Mouse (Mus musculus): ENCODE measurements around the gene Olfr5.
"Not testable (repeated sequence)": the region's sequence is repeated elsewhere in the genome, so short reads cannot be mapped to it uniquely, and the experiment has no call there.

Olfr5 gene

DNA sequence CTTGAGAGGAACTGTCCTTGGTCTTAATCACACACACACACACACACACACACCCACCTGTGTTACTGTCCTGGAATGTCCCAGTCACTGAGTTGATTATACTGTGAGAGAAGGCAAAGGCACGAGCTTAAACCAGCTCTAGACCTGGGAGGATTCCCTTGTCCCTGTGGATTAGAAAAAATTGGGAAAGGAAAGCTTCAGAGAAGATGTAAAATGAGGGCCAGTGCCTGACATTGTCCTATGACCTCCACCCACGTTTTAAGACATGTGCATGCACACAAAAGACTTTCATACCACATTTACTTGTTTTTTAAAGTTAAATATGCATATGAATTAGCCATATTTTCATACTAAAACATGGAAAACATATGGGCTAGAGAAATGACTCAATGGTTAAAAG, at the start of gene Olfr5:
Olfr5 (minus strand) TSS at position 101 of the 400 bp plus-strand sequence.
- DNase-seq (ENCODE audit: low spot score in 2 of 2) = no peak

DNA sequence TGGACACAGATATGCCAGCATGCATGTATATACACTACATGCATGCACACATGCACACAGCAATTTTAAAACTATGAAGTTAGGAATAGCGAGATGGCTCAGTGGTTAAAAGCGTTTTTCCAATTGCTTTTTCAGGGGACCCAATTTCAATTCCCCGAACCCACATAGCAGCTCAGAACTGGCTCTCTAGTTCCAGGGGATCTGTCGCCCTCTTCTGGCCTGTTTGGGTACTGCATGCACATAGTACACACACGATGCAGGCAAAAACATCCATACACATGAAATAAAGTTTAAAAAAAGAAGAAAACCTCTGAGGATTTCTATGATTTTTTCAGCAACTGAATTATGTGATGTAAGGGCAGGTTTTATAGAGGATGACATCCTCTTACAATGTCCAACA, 39.4 kb upstream of the Olfr5 start:
- DNase-seq (ENCODE audit: low spot score in 2 of 2) = no peak

DNA sequence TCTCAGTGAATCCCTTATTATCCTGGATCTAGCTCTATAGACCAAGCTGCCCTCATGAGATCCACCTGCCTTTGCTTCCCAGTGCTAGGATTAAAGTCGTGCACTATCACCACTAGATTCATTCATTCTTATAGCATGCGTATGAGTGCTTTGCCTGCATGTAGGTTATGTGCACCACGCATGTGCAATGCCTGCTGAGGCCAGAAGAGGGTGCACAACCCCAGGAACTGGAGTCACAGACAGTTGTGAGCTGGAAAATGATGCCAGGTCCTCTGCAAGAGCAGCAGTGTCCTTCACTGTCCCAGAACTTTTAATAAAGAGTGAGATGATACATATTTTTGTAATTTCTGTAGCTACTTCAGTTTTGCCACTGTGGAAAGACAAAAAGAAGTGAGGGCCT, 38.3 kb upstream of the Olfr5 start:
- no peak for DNase-seq (ENCODE audit: low spot score in 2 of 2)

DNA sequence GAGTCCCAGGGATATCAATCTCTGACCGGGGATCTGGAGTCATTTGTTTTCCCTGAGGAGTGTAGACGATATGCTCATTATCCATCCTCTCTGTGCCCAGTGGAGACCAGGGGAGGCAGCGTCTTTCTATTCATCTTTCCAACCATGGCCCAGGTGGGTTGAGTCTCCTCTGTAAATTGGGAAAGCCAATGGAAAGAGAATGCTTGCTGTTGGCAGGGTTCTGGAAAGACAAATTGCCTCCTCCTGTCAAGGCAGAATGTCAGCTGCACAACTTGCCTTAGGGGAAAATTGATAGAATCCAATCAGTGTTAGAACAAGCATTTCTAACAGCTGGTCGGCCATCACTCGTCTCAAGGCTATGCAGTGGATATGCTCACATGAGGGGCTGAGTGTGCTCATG, 36.1 kb upstream of the Olfr5 start, which contains the start of gene Olfr1349:
Olfr1349 (minus strand) TSS at position 101 of the 400 bp plus-strand sequence.
- DNase-seq (ENCODE audit: low spot score in 2 of 2) = no peak

DNA sequence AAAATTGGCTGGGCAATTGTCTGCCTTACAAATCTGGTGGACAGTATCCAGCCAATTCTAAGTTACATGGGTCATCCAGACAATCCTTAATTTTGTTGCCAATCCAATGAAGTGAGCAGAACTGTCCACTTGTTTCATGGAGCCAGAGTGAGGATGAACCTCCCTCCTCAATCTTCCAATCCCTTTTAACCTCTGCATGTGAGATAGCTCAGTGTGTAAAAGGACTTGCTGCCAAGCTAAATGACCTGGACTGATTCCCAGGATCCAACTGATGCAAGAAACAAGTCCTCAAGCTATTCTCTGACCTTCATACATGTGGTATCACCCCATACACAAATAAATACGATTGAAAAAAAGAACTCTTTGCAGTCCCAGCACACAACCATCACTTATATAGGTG, 34.9 kb upstream of the Olfr5 start:
- DNase-seq (ENCODE audit: low spot score in 2 of 2) = no peak

DNA sequence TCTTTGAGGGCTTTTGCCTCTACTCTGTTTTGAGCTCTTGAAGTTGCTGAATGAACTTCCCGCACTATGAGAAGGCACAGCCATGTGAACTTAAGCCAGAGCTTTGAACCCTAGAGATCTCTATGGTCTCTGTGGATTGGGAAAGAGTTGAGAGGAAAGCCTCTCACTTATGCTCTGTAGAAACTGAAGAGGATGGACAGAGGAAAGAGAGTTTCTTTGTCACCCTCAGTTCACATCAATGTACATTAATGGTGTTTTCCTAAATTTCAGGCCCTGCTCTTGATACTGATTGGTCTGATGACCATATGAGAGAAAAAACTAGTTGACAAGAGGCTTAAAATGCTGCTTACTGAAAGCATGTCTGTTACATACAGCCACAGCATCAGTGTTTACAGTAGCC, 21.9 kb upstream of the Olfr5 start, which contains the start of gene Olfr1348:
Olfr1348 (minus strand) TSS at position 101 of the 400 bp plus-strand sequence.
- no peak for DNase-seq (ENCODE audit: low spot score in 2 of 2)

DNA sequence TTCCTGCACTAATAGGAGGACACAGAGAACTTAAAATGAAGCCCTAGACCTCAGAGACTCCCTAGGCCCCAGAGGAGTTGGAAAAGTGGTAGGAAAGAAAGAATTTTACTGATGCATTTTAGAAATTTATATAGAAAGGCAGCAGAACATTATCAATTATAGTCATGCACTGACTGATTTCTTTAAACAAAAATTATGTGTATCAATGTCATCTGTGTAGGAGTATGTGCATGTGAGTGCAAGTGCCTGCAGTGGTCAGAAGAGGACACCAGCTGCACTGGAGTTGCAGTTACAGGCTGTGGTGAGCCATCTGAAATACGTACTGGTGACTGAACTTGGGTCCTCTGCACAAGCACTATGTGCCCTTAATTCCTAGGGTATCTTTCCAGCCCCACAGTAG, 12.9 kb upstream of the Olfr5 start, which contains the start of gene Olfr1347:
Olfr1347 (minus strand) TSS at position 101 of the 400 bp plus-strand sequence.
- DNase-seq (ENCODE audit: low spot score in 2 of 2) = no peak

DNA sequence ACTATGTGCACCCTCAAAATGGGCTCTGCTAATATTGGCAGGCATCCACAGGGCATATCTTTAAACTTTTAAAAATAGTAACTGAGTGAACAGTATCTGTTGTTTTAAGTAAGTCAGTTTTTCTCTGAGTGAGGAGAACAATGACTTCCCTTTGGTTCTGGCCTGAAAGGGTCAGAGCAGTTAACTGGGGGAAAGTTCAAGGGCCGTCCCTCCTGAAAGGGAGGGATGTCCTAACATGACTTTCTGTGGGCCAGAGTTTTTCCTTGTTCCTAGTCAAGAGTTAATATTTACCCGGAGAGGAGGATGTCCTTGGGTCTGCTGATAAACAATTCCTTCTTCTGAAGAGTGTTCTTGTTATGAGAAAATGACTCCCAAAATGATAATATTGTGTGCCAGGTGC, 9.1 kb downstream of the Olfr5 start:
- not testable (repeated sequence) for DNase-seq (ENCODE audit: low spot score in 2 of 2)

DNA sequence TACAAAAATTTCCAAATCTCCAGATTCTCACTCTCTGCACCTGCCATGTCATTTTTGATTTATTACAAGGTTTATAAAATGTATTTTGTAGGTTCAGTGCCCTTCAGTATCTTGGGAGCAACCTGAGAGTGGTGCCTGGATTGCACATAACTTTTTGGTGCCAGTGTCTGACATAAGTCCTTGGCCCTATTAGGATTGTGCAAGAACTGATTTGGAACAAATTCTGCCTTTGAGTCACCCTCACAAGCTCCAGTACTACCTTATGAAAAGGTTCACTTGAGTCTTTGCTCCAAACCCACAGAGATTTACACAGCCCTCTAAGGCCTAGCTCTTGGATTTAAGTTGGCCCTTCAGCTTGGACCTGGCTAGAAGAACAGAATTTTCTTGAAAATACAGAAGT, 19.8 kb downstream of the Olfr5 start, which contains the start of gene Olfr1346:
Olfr1346 (plus strand) TSS at position 151 of the 400 bp plus-strand sequence.
- no peak for DNase-seq (ENCODE audit: low spot score in 2 of 2)

DNA sequence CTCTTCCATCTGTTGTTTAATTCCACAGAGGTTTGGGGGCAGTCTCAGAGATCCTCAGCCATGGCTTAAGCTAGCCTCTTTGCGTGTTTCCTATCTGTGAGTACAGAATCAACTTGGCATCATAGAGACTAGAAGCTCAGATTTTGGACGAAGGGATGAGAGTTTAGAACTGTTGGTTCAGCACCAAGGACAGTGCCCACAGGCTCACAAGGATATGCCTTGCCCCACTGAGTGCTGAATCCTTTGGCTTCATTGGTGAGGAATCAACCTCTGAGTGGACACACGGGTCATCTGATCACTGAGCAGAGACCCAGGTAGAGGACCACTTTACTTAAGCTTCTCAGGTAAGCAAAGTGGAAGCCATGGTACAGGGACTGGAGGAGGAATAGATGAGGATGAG, 30.3 kb downstream of the Olfr5 start:
- no peak for DNase-seq (ENCODE audit: low spot score in 2 of 2)

DNA sequence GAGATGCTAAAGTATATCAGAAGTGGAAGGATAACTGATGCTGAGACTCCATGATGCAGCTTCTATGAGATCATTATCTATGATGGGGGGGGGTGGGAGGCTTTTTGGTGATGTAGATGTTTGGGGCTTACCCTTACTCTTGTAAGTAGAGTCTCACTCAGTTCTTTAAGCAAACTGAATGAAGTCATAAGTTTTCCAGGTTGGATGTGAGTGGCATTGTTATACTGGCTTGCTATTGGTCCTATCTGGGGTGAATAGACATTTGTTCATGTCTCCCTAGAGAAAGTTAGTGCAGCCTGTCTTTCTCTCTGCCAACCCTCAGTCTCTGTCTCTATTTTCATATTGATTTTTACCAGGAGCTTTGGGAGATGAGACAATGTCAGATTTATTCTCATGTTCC, 30.9 kb downstream of the Olfr5 start, which contains the start of gene Olfr1336:
Olfr1336 (plus strand) TSS at position 301 of the 400 bp plus-strand sequence.
- no peak for DNase-seq (ENCODE audit: low spot score in 2 of 2)

DNA sequence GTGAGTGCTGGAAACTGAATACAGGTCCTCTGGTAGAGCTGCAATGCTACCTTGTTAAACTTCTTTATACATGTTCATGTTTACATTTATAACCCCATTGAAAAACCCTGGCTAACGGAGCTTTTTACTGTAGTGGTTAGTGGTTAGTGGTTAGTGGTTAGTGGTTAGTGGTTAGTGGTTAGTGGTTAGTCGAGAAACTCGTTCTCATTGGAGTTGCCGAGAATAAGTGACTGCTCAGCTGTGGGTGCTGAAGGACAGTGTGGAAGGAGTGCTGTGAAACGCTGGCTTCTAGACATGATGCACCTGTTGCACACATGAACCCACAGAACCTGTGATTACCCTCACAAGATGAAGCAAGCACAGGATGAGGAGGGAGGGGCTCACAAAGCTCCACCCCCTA, 39.0 kb downstream of the Olfr5 start:
- no peak for DNase-seq (ENCODE audit: low spot score in 2 of 2)

DNA sequence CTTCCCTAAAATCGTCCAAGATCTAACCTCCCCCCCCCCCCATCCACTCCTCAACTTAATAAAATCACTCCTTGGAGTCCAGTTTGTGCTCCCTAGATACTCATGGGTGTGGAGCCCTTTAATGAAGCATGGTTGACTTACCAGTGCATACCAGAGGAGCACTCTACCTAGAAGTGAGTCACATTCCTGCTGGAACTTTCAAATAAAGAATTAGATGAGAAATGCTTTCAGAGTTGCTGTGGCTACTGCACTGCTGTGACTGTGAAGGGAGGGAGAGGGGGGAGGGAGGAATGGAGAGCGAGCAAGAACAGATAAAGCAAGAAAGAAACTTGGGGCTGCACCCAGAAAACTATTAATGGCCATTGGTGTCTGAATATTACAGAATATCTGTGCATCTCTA, 45.6 kb downstream of the Olfr5 start:
- DNase-seq (ENCODE audit: low spot score in 2 of 2) = no peak

DNA sequence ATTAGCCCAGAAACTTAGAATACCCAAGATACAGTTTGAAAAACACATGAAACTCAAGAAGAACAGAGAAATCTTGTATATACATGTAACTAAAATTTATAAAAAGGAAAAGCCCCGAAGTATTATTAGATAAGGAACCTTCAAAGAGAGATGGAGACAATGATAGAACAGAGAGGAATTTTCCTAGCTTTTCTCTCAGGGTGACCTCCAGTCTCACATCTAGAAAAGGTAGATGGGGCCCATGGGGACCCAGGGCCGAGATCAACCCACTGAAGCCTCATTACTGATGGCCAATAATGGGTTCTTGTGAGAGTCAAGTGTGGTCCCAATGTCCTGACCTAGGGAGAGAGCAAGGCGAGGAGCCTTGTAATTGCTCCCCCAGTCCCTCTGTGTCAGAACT, 48.4 kb downstream of the Olfr5 start, which contains the start of gene Olfr1344:
Olfr1344 (plus strand) TSS at position 301 of the 400 bp plus-strand sequence.
- no peak for DNase-seq (ENCODE audit: low spot score in 2 of 2)

DNA sequence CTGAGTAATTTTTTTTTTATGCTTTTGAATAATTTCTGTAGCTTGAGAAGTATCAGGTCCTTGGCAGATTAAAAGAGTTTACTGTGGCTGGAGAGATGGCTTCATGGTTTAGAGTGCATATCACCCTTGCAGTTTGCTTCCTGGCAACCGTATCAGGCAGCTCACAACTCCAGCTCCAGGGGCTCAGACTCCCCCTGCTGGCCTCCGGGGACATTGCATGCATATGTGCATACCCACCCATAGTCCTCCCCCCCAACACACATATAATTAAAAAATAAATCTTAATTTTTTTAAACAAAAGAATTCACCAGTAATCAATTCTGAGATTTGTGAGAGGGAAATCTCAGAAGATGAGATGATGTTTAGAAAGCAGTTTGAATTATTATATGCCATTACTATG, 56.4 kb downstream of the Olfr5 start:
- peak in 1 of 2 experiments; percentile 11 for DNase-seq (ENCODE audit: low spot score in 2 of 2)

DNA sequence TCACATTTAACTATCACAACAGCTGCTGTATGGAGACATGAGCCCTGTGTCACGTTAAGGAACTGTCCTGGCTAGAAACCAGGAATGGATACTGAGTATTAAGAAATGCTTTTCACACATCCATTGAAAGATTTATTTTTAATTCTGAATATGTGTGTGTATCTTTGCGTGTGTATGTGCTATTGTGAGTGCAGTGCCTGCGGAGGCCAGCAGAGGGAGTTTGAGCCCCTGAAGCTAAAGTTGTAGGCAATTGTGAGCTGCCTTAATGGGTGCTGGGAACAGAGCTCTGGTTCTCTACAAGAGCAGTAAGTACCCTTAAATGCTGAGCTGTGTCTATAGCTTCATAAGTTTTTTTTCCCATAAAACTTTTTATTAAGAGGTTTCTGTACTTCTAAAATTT, 57.4 kb downstream of the Olfr5 start:
- DNase-seq (ENCODE audit: low spot score in 2 of 2) = no peak

All from frontal cortex, postnatal 25 days (tissue).